Comparison of ENCODE assay signal across 20 mouse cellular contexts in the genomic region with DNA sequence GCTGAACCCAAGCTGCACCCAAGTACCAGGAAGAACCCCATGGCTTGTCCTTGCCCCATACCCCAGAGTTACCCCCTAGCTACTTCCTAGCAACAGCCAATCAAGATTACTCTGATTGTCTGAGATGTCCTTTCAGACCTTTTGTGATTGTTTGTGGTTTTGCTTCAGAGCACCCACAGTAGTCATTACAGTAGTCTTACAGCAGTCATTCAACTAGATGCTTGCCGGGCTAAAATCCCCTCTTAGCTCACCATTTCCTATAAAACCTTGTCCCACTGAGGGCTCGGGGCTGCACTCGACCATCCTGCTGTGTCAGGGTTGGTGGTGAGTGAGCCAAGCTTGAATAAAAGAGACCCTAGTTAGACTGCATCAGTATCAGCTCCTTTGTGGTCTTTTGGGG.
"Had no signal": no experiment of that assay in that cellular context is flagged by ENCODE, and none has a peak within 500 bp of the region (broad histone marks: within the 10 kb centered on the region; RNA-seq: fewer than 3 reads in every experiment).

No protein-coding gene starts in this region.

- H3K27me3 ChIP-seq: kidney, embryonic 15.5 days; liver, embryonic 13.5 days; megakaryocyte, embryonic 14.5 days; midbrain, embryonic 13.5 days; neural tube, embryonic 13.5 days; stomach, embryonic 15.5 days had no signal

- H3K4me3 ChIP-seq: kidney, embryonic 15.5 days; left cerebral cortex, adult 2 months; liver, embryonic 13.5 days; megakaryocyte, embryonic 14.5 days; midbrain, embryonic 10.5 days; midbrain, embryonic 13.5 days; myocyte; neural tube, embryonic 13.5 days; stomach, embryonic 15.5 days had no signal

- H3K27ac ChIP-seq: kidney, embryonic 15.5 days; left cerebral cortex, adult 2 months; liver, embryonic 13.5 days; midbrain, embryonic 10.5 days; midbrain, embryonic 13.5 days; neural tube, embryonic 13.5 days; stomach, embryonic 15.5 days had no signal

- DNase-seq: kidney, adult 2 months; kidney, postnatal 10 days; kidney, postnatal 36 days; layer of hippocampus, postnatal 36 days; liver, embryonic 13.5 days; lung, embryonic 14.5 days; lung, postnatal 36 days; retina, postnatal 1 day; right cerebral cortex, postnatal 25 days; thymus, postnatal 25 days had no signal

- ATAC-seq: lung, postnatal 0 days; midbrain, embryonic 13.5 days; midbrain, embryonic 16.5 days had no signal

- H3K4me1 ChIP-seq: kidney, embryonic 15.5 days; liver, embryonic 13.5 days; megakaryocyte, embryonic 14.5 days; midbrain, embryonic 10.5 days; midbrain, embryonic 13.5 days; neural tube, embryonic 13.5 days; stomach, embryonic 15.5 days had no signal
